Mouse (Mus musculus): ENCODE measurements around the gene Fndc8.
"Not testable (repeated sequence)": the region's sequence is repeated elsewhere in the genome, so short reads cannot be mapped to it uniquely, and the experiment has no call there.

The Fndc8 gene

DNA sequence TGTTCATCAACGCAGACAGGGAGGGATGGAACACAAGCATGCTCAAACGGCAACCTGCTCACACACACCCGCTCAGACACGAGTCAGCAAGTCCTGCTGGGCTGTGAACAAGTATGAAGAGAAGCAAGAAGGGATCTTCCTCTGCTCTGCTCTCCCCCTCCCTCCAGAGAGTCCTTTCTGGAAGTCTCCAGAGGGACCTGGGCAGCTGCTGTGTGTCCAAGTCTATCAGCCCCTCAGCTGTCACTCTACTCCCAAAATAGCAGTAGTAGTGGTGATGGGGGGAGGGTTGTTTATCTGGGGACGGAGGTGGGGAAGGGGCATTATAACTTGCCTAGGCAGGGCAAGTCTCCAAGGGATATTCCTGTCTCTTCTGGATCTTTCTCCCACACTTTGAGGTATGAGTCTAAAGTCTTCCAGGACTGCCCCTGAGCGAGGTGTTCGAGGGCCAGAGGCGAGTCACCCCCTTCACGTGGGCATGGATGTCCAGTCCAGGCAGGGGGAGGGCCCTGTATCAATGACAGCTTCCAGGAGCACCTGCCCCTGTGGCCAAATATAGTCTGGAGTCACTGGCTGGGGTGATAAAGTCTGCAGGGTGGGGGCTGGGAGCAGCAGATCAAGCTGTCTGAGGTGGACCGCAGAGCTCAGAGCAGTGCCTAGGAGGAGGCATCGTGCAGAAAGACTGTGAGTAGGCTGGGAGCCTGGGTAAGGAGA, 18.9 kb downstream of the Fndc8 start:
- no peak for DNase-seq (ENCODE audit: low spot score)

DNA sequence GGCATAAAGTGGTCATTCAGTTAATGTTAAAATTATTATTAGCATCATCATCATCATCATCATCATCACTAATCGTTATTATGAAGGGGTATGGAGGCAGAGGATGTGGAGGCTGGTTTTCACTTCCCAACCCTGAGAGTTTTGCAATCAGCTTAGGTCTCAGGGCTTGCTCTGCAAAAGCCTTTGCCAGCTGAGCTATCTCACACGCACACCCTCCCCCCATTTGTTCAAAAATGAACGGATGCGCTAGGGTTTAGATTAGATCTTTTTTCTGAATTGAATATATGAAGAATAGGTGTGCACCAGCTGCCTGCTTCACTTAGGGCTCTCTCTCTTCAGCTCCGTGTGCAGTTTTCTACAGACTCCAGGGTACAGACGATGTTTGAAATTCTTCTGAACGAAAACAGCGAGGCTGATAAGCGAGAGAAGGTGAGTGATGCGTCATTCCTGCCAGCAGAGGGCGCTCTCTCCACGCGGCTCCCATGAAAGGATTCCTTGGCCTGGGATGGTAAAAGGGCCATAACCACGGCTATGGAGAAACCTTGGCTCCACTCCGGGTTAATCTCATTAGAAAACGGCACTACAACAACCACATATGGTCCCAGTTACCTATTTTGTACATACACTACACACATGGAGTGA, 22.9 kb downstream of the Fndc8 start:
- peak; percentile 87 for DNase-seq (ENCODE audit: low spot score)

DNA sequence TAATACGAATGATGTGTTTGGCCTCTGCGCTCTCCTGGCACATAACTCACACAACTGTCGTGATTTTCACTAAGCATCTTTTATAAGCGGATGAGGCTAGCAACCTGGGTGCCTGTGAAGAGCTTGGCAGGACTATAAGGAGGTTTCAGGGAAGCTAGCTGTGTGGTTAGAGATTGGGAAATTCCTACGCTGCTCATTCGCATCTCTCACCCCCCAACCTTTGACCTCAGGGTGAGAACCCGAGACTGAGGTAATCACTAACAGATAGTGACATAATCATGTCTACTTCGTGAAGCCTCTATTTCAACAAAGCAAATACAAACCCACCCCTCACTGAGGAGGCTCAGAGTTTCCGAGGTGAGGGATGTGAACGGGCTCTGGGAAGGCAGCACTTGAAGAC, 28.8 kb downstream of the Fndc8 start:
- DNase-seq (ENCODE audit: low spot score) = no peak

- DNase-seq (ENCODE audit: low spot score) = no peak
Observed at GRCm38 (mm10) chr11:82921691-82922090, 29.8 kb downstream of the Fndc8 start.

GRCm38 (mm10) chr11:82923910-82924309, 32.0 kb downstream of the Fndc8 start:
- not testable (repeated sequence) for DNase-seq (ENCODE audit: low spot score)

DNA sequence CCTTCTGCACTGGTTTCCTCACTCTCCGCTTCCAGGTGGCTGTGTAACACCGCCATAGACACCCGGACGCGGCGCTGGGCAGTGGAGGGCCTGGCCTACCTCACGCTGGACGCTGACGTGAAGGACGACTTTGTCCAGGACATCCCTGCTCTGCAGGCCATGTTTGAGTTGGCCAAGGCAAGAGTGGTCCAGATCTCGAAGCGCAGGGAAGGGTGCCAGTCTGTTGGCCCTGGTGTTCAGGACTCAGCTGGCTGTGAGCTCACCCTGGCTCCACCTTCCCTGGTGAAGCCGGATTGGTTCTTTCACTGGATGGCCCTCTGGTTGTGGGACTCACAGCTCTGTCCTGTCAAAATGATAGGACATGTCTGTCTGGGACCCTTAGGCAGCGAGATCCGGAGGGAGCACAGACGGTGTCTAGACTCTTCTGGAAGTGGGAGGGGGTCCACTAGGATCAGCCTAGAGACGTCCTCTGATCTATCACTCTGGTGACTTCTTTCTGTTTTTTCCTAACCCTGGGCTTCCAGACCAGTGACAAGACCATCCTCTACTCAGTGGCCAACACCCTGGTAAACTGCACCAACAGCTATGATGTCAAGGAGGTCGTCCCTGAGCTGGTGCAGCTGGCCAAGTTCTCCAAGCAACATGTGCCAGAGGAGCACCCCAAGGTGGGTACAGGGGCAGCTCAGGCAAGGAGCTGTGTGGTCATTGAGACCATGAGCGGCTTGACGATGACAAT, 37.1 kb downstream of the Fndc8 start:
- no peak for DNase-seq (ENCODE audit: low spot score)

GRCm38 (mm10) chr11:82929633-82929950, 37.7 kb downstream of the Fndc8 start:
- DNase-seq (ENCODE audit: low spot score) = no peak

DNA sequence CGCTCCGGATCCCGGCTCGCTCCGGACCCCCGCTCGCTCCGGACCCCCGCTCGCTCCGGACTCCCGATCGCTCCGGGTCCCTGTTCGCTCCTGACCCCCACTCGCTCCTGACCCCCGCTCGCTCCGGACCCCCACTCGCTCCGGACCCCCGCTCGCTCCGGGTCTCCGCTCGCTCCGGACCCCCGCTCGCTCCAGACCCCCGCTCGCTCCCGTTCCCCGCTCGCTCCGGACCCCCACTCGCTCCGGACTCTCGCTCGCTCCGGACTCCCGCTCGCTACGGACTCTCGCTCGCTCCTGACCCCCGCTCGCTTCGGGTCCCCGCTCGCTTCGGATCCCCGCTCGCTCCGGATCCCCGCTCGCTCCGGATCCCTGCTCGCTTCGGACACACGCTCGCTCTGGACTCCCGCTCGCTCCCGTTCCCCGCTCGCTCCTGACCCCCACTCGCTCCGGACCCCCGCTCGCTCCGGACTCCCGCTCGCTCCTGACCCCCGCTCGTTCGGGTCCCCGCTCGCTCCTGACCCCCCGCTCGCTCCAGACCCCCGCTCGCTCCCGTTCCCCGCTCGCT, 38.5 kb downstream of the Fndc8 start:
- not testable (repeated sequence) for DNase-seq (ENCODE audit: low spot score)

DNA sequence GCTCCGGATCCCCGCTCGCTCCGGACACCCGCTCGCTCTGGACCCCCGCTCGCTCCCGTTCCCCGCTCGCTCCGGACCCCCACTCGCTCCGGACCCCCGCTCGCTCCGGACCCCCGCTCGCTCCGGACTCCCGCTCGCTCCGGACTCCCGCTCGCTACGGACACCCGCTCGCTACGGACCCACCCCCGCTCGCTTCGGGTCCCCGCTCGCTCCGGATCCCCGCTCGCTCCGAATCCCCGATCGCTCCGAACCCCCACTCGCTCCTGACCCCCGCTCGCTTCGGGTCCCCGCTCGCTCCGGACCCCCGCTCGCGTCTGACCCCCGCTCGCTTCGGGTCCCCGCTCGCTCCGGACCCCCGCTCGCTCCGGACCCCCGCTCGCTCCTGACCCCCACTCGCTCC, 39.2 kb downstream of the Fndc8 start:
- DNase-seq (ENCODE audit: low spot score) = not testable (repeated sequence)

- DNase-seq (ENCODE audit: low spot score) = not testable (repeated sequence)
Observed at GRCm38 (mm10) chr11:82931671-82932450, 39.9 kb downstream of the Fndc8 start.

DNA sequence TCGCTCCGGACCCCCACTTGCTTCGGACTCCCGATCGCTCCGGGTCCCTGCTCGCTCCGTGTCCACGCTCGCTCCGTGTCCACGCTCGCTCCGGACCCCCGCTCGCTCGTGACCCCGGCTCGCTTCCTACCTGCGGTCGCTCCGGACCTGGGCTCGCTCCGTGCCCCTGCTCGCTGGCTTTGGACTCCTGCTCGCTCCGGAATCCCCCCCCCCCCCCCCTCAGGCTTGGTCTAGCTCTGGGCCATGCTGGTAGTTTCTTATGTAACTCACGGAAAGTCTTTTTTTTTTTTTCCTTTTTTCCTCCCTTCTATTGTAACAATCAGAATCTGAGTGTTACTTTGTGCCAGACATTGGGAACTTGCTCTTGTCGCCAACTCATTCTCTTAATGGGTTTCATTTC, 41.3 kb downstream of the Fndc8 start:
- no peak for DNase-seq (ENCODE audit: low spot score)

GRCm38 (mm10) chr11:82943336-82943735, 51.4 kb downstream of the Fndc8 start:
- no peak for DNase-seq (ENCODE audit: low spot score)

DNA sequence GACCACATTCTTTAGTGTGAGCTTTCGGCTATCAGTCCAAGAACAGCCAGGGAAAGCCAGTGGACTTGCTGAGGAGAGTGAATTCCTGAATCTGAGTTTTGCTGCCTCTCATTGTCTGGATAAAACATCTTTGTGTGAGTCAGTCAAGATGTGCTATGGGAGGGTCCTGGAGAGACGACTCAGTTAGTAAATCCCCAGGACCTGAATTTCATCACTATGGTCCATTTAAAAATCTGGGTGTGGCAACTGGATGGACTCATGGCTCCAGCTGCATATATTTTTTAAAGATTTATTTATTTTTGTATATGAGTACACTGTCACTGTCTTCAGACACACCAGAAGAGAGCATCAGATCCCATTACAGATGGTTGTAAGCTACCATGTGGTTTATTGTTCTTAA, 53.7 kb downstream of the Fndc8 start:
- no peak for DNase-seq (ENCODE audit: low spot score)

- DNase-seq (ENCODE audit: low spot score) = no peak
Observed at GRCm38 (mm10) chr11:82947457-82947856, 55.5 kb downstream of the Fndc8 start.

DNA sequence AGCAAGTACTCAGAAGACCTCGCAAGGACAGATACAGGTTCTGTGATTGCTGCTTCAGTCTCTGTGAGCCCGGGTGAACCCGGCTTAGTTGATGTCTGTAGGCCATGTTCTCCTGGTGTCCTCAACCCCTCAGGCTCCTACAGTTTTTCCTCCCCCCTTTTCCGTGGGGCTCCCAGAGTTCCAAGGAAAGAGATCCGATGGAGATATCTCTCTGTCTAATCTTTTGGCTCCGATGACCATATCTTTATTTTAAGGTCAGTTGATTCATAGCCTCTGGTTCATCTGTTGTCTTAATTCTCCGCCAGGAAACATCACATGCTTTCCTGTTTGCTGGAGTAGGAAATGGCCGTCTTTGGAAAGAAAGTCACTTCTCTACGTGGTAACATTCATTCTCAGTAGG, 57.1 kb downstream of the Fndc8 start:
- DNase-seq (ENCODE audit: low spot score) = no peak

Data from testis, postnatal 10 days (tissue).